Mouse (Mus musculus) stomach, embryonic 14.5 days (tissue): ENCODE results near the gene Pitpnb. TPM values are rescaled to one million over a fixed set of nuclear protein-coding genes. Genes with fewer than 3 reads are reported as not detected.

ENCODE experiments used
- ATAC-seq: fragments of 200-750 bp; cut with Nextera tagmentation; 2 replicates; pipeline ENCODE4 v1.8.0; 2017; ENCODE audit warnings: low read depth, moderate TSS enrichment; ENCODE audit not compliant: insufficient number of reproducible peaks, insufficient read depth, low FRiP score
- H3K27ac ChIP-seq: fragments of 300-500 bp; sonication (generic); 2 replicates; pipeline ENCODE4 v1.5.1; 2014; ENCODE audit warnings: mild to moderate bottlenecking, low read length, moderate library complexity, mixed read lengths
- H3K27me3 ChIP-seq: fragments of 300-500 bp; sonication (generic); 2 replicates; pipeline ENCODE4 v1.6.1; 2014; ENCODE audit warnings: low read length, control low read depth, mixed read lengths; ENCODE audit not compliant: control insufficient read depth, insufficient read depth
- H3K36me3 ChIP-seq: fragments of 300-500 bp; sonication (generic); 2 replicates; pipeline ENCODE4 v1.6.1; 2014; ENCODE audit warnings: mild to moderate bottlenecking, control low read depth, low read length, moderate library complexity, mixed read lengths; ENCODE audit not compliant: control insufficient read depth, insufficient read depth
- H3K4me1 ChIP-seq: fragments of 300-500 bp; sonication (generic); 2 replicates; pipeline ENCODE4 v1.6.1; 2014; ENCODE audit warnings: low read length, control low read depth, mixed read lengths; ENCODE audit not compliant: control insufficient read depth, insufficient read depth
- H3K4me2 ChIP-seq: fragments of 300-500 bp; sonication (generic); replicated peaks from 2 replicates; pipeline ENCODE4 v1.6.1; 2014; ENCODE audit warnings: low read depth, low read length, control low read depth
- H3K4me3 ChIP-seq: fragments of 300-500 bp; sonication (generic); 2 replicates; pipeline ENCODE4 v1.5.1; 2014; ENCODE audit warnings: low read depth, low read length, control low read depth
- H3K9ac ChIP-seq: fragments of 300-500 bp; sonication (generic); replicated peaks from 2 replicates; pipeline ENCODE4 v1.6.1; 2014; ENCODE audit warnings: low read depth, mild to moderate bottlenecking, control low read depth, low read length, moderate library complexity, mixed read lengths
- H3K9me3 ChIP-seq: fragments of 300-500 bp; sonication (generic); 2 replicates; pipeline ENCODE4 v1.6.1; 2016; ENCODE audit warnings: low read depth, low read length, control low read depth; ENCODE audit not compliant: control insufficient read depth
- WGBS: fragments of 180-500 bp; shearing (Covaris S2); extraction: QIAGEN DNeasy Blood & Tissue Kit; methylation state at CpG from one replicate; pipeline ENCODE4 v1.1.7; 2014; 5-methylcytosine and 5-hydroxymethylcytosine counted together
- polyA plus RNA-seq: library from polyadenylated mRNA; unstranded; fragments of >200 nt; fragmentation: Nextera tagmentation; extraction: Ambion mirVana; gene quantifications from 2 replicates; pipeline ENCODE4 v1.2.1, GENCODE M21; 2014

Gene Pitpnb
- polyA plus RNA-seq, 1 experiment from 2014 or later, result 112 TPM

DNA sequence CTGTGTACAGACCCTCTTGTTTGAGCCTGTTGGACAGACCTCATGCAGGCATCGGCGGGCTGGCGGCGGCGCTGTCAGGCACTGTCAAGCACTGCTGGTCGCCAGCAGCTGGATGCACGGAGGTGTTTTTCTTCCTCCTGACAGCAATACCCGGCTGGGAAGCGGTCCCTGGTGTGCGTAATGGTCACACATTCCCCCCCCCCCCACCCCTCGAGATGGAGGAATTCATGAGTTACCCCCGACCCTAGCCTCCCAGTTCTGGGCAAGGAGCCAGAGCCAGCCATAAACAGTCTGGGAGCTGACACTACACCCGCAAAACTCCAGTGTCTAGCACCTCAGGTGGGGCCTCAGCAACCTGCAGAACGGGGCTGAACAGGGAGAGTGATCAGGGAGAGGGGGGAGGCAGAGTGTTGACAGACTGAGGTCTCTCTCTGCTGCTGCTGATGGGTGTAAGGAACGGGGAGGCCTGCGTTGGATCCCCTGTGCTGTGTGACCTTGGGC, 103.8 kb downstream of the Pitpnb start:
- 19% methylated on average over 16 of the region's 16 CpGs for WGBS
- Histone ChIP-seq H3K27me3 (no peaks in the 10 kb centered on the region), H3K9me3 (no peaks in the 10 kb centered on the region), H3K27ac (peak overlapping the region; percentile 53; the same call in 1 of the 2 replicates), H3K36me3 (no peaks in the 10 kb centered on the region), H3K4me2 (0 out of 2 replicates have a peak overlapping the region, but pooled peaks have one; percentile 4), H3K4me3 (no peak overlapping the region), H3K4me1 (peaks cover 49% of the 10 kb centered on the region), H3K9ac (no peak overlapping the region)
- peak; percentile 44; the same call in 1 of the 2 replicates for ATAC-seq

DNA sequence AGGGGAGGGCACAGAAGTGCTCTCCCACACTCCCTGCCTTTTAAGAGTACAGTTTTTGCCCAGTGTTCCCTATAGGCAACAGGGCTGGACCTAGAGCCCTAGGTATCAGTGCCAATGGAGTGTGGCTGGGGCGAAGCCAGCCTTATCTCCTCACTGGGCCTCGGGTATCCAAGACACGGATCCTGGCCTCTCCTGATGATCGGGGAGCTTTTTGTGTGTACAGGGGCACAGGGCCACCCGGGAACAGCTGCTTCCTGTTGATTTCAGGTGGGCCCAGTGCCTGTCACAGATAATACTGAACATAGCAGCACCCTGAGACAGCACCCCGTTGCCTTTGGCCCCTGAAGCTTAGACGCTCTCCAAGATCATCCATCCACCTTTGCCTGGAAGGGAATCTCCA, 105.7 kb downstream of the Pitpnb start:
- WGBS, result 74% methylated on average over 7 of the region's 7 CpGs
- Histone ChIP-seq H3K4me2 (no peak overlapping the region), H3K27ac (no peak overlapping the region), H3K9ac (no peak overlapping the region), H3K4me1 (peaks cover 34% of the 10 kb centered on the region), H3K4me3 (no peak overlapping the region), H3K36me3 (0 out of 2 replicates have a peak, but pooled peaks cover 5% of the 10 kb centered on the region), H3K9me3 (no peaks in the 10 kb centered on the region), H3K27me3 (no peaks in the 10 kb centered on the region)
- no peak for ATAC-seq

GRCm38 (mm10) chr5:111437205-111437604, 106.6 kb downstream of the Pitpnb start:
- no peak overlapping the region for H3K27ac ChIP-seq
- no peak for ATAC-seq
- 58% methylated on average over 7 of the region's 7 CpGs for WGBS
- 0 out of 2 replicates have a peak, but pooled peaks cover 5% of the 10 kb centered on the region for H3K36me3 ChIP-seq
- H3K9ac ChIP-seq, result no peak overlapping the region
- H3K4me1 ChIP-seq, result peaks cover 28% of the 10 kb centered on the region
- no peak overlapping the region for H3K4me2 ChIP-seq
- H3K27me3 ChIP-seq, result no peaks in the 10 kb centered on the region
- H3K9me3 ChIP-seq, result no peaks in the 10 kb centered on the region
- H3K4me3 ChIP-seq, result no peak overlapping the region

Other genes with a start within 250 kb of the Pitpnb start
- gene Mn1, start 86.6 kb downstream of the Pitpnb start, polyA plus RNA-seq, result 17.0 and 18.1 TPM in 2 replicates